Mouse (Mus musculus) cerebellum, postnatal 14 days (tissue): ENCODE results near the gene Snapc3.
"Not testable (repeated sequence)": the region's sequence is repeated elsewhere in the genome, so short reads cannot be mapped to it uniquely, and the experiment has no call there.

ENCODE experiments used
- DNase-seq, 2 experiments: peaks; one replicate each; pipeline ENCODE4 v3.0.0; 2021; ENCODE audit warnings: mixed read lengths in 2 of 2

Gene Snapc3

GRCm38 (mm10) chr4:83418781-83419180 is 1.3 kb downstream of the Snapc3 start:
- no peak for DNase-seq

GRCm38 (mm10) chr4:83423641-83424040 is 6.1 kb downstream of the Snapc3 start:
- DNase-seq = peak; percentile 60 to 61

- DNase-seq = no peak
Measured at GRCm38 (mm10) chr4:83425119-83425518, 7.6 kb downstream of the Snapc3 start.

- DNase-seq = no peak
Measured at GRCm38 (mm10) chr4:83427141-83427540, 9.6 kb downstream of the Snapc3 start.

- no peak for DNase-seq
Measured at GRCm38 (mm10) chr4:83427696-83428095, 10.2 kb downstream of the Snapc3 start.

- no peak for DNase-seq
Measured at GRCm38 (mm10) chr4:83428845-83429244, 11.3 kb downstream of the Snapc3 start.

GRCm38 (mm10) chr4:83431950-83432349 is 14.4 kb downstream of the Snapc3 start:
- DNase-seq = no peak

- DNase-seq = no peak
Measured at GRCm38 (mm10) chr4:83432901-83433300, 15.4 kb downstream of the Snapc3 start.

GRCm38 (mm10) chr4:83436375-83436774 is 18.9 kb downstream of the Snapc3 start:
- DNase-seq = no peak

GRCm38 (mm10) chr4:83438116-83438515 is 20.6 kb downstream of the Snapc3 start:
- DNase-seq = no peak

- DNase-seq = no peak
Measured at GRCm38 (mm10) chr4:83439045-83439444, 21.5 kb downstream of the Snapc3 start.

GRCm38 (mm10) chr4:83441050-83441449 is 23.5 kb downstream of the Snapc3 start:
- DNase-seq = no peak

GRCm38 (mm10) chr4:83450785-83451184 is 33.3 kb downstream of the Snapc3 start:
- no peak for DNase-seq

GRCm38 (mm10) chr4:83460106-83460505 is 42.6 kb downstream of the Snapc3 start:
- DNase-seq = no peak

- DNase-seq = no peak
Measured at GRCm38 (mm10) chr4:83464827-83465226, 47.3 kb downstream of the Snapc3 start.

- DNase-seq = peak; percentile 85 to 92
Measured at GRCm38 (mm10) chr4:83467615-83468014, 50.1 kb downstream of the Snapc3 start.

GRCm38 (mm10) chr4:83468208-83468607 is 50.7 kb downstream of the Snapc3 start:
- DNase-seq = peak in 1 of 2 experiments; percentile 23

- DNase-seq = no peak
Measured at GRCm38 (mm10) chr4:83485250-83485649, 67.7 kb downstream of the Snapc3 start.

GRCm38 (mm10) chr4:83485735-83486116 is 68.2 kb downstream of the Snapc3 start:
- peak; percentile 93 to 95 for DNase-seq

- DNase-seq = peak; percentile 95 to 97
Measured at GRCm38 (mm10) chr4:83486117-83486901, 68.8 kb downstream of the Snapc3 start, which contains the start of gene Psip1. TSS of gene Psip1 (minus strand) at chr4:83486459.

- no peak for DNase-seq
Measured at GRCm38 (mm10) chr4:83489121-83489520, 71.6 kb downstream of the Snapc3 start.

GRCm38 (mm10) chr4:83493112-83493511 is 75.6 kb downstream of the Snapc3 start:
- DNase-seq = no peak

GRCm38 (mm10) chr4:83497013-83497412 is 79.5 kb downstream of the Snapc3 start:
- DNase-seq = not testable (repeated sequence)

GRCm38 (mm10) chr4:83500154-83501036 is 82.9 kb downstream of the Snapc3 start:
- DNase-seq = peak; percentile 38 to 46
